Mouse (Mus musculus) liver, adult 2 months (tissue): ENCODE measurements at regions not wholly inside any gene's neighbourhood (a gene's known extent, or its start where the extent isn't known, plus 50 kb on each side); places are given as distances from the start of the nearest gene placed in this dataset.

Experiments
- DNase-seq: peaks from one replicate; pipeline ENCODE4 v3.0.0-alpha.2; 2011; ENCODE audit warnings: low read depth, low spot score; ENCODE audit errors: extremely low read depth
- H3K27ac ChIP-seq: fragments of 200-500 bp; replicated peaks from 2 replicates; pipeline ENCODE4 v1.5.1; 2012; ENCODE audit warnings: low read depth, mild to moderate bottlenecking, control low read depth, inconsistent platforms, low read length; ENCODE audit not compliant: insufficient read depth
- H3K27me3 ChIP-seq: fragments of 200-500 bp; 2 replicates; pipeline ENCODE4 v1.6.1; 2012; ENCODE audit warnings: mild to moderate bottlenecking, moderate library complexity, low read length, inconsistent platforms; ENCODE audit not compliant: control insufficient read depth, insufficient read depth
- H3K36me3 ChIP-seq: fragments of 200-500 bp; 2 replicates; pipeline ENCODE4 v1.6.1; 2012; ENCODE audit warnings: low read length, inconsistent platforms; ENCODE audit not compliant: control insufficient read depth, insufficient read depth
- H3K4me1 ChIP-seq: fragments of 200-500 bp; 2 replicates; pipeline ENCODE4 v1.6.1; 2011; ENCODE audit warnings: low read length; ENCODE audit not compliant: control insufficient read depth, insufficient read depth
- H3K4me3 ChIP-seq: fragments of 200-500 bp; 2 replicates; pipeline ENCODE4 v1.5.1; 2011; ENCODE audit warnings: low read depth, mild to moderate bottlenecking, control low read depth, low read length, moderate library complexity; ENCODE audit not compliant: insufficient read depth
- H3K79me2 ChIP-seq: fragments of 200-500 bp; 2 replicates; pipeline ENCODE4 v1.6.1; 2012; ENCODE audit warnings: inconsistent platforms, mild to moderate bottlenecking, low read length, moderate library complexity; ENCODE audit not compliant: control insufficient read depth, insufficient read depth
- H3K9ac ChIP-seq: fragments of 200-500 bp; 2 replicates; pipeline ENCODE4 v1.6.1; 2012; ENCODE audit warnings: low read depth, mild to moderate bottlenecking, control low read depth, inconsistent platforms, low read length
- CTCF ChIP-seq: fragments of 200-500 bp; IDR thresholded peaks from 2 replicates; pipeline ENCODE4 v1.5.1; 2011; ENCODE audit warnings: low read depth, low read length, control low read depth
- POLR2A ChIP-seq: fragments of 200-500 bp; IDR thresholded peaks from 2 replicates; pipeline ENCODE4 v1.6.1; 2011; ENCODE audit warnings: low read length, control low read depth; ENCODE audit not compliant: insufficient read depth; ENCODE audit errors: extremely low read depth
- WGBS: fragments of 180-500 bp; shearing (Covaris S2); methylation state at CpG from one replicate; pipeline ENCODE4 v1.1.7; 2018; 5-methylcytosine and 5-hydroxymethylcytosine counted together

GRCm38 (mm10) chr6:100495131-100495530 is 175.8 kb downstream of the Shq1 start:
- Histone ChIP-seq H3K79me2 (no peaks in the 10 kb centered on the region), H3K36me3 (no peaks in the 10 kb centered on the region), H3K9ac (no peak overlapping the region), H3K27me3 (no peaks in the 10 kb centered on the region), H3K4me1 (no peaks in the 10 kb centered on the region), H3K4me3 (no peak overlapping the region), H3K27ac (no peak overlapping the region)
- no peak for DNase-seq
- TF ChIP-seq CTCF (no peak), POLR2A (no peak)
- 82% methylated on average over 12 of the region's 12 CpGs for WGBS

GRCm38 (mm10) chr6:100493558-100493957 is 177.4 kb downstream of the Shq1 start:
- 59% methylated on average over 1 of the region's 1 CpGs for WGBS
- H3K27ac ChIP-seq: no peak overlapping the region

GRCm38 (mm10) chr6:100491811-100492210 is 179.1 kb downstream of the Shq1 start:
- Histone ChIP-seq H3K4me3 (no peak overlapping the region), H3K79me2 (no peaks in the 10 kb centered on the region), H3K36me3 (no peaks in the 10 kb centered on the region), H3K9ac (no peak overlapping the region), H3K4me1 (no peaks in the 10 kb centered on the region), H3K27me3 (no peaks in the 10 kb centered on the region), H3K27ac (no peak overlapping the region)
- WGBS: 91% methylated on average over 6 of the region's 6 CpGs
- DNase-seq: no peak
- no peak for TF ChIP-seq POLR2A
- no peak for TF ChIP-seq CTCF

More at GRCm38 (mm10) chr6:100493558-100493957, 177.4 kb downstream of the Shq1 start:
- Histone ChIP-seq H3K36me3 (no peaks in the 10 kb centered on the region), H3K4me3 (no peak overlapping the region), H3K79me2 (no peaks in the 10 kb centered on the region), H3K9ac (no peak overlapping the region), H3K4me1 (no peaks in the 10 kb centered on the region), H3K27me3 (no peaks in the 10 kb centered on the region)
- no peak for TF ChIP-seq POLR2A
- no peak for TF ChIP-seq CTCF
- DNase-seq: no peak

- WGBS: 77% methylated on average over 7 of the region's 7 CpGs
- Histone ChIP-seq H3K9ac (no peak overlapping the region), H3K27ac (no peak overlapping the region), H3K36me3 (no peaks in the 10 kb centered on the region), H3K79me2 (no peaks in the 10 kb centered on the region), H3K27me3 (no peaks in the 10 kb centered on the region), H3K4me3 (no peak overlapping the region), H3K4me1 (no peaks in the 10 kb centered on the region)
- TF ChIP-seq POLR2A (no peak), CTCF (no peak)
- no peak for DNase-seq
Measured at GRCm38 (mm10) chr6:100490920-100491712, 179.8 kb downstream of the Shq1 start.

GRCm38 (mm10) chr6:100483836-100484235 is 187.1 kb downstream of the Shq1 start:
- Histone ChIP-seq H3K4me3 (no peak overlapping the region), H3K27me3 (no peaks in the 10 kb centered on the region), H3K4me1 (peaks cover 2% of the 10 kb centered on the region), H3K79me2 (no peaks in the 10 kb centered on the region), H3K9ac (no peak overlapping the region), H3K27ac (no peak overlapping the region), H3K36me3 (no peaks in the 10 kb centered on the region)
- WGBS: 80% methylated on average over 3 of the region's 3 CpGs
- TF ChIP-seq CTCF (no peak), POLR2A (no peak)
- no peak for DNase-seq

GRCm38 (mm10) chr6:100483084-100483810 is 187.7 kb downstream of the Shq1 start:
- WGBS: 37% methylated on average over 14 of the region's 14 CpGs
- Histone ChIP-seq H3K4me3 (no peak overlapping the region), H3K27me3 (no peaks in the 10 kb centered on the region), H3K4me1 (peaks cover 2% of the 10 kb centered on the region), H3K36me3 (no peaks in the 10 kb centered on the region), H3K9ac (no peak overlapping the region), H3K79me2 (no peaks in the 10 kb centered on the region), H3K27ac (no peak overlapping the region)
- no peak for TF ChIP-seq POLR2A
- TF ChIP-seq CTCF: no peak
- DNase-seq: no peak
